Mouse (Mus musculus): ENCODE results near the gene Ptprd. TPM values are rescaled to one million over a fixed set of nuclear protein-coding genes. Genes with fewer than 3 reads are reported as not detected.

Gene Ptprd
- polyA plus RNA-seq, 1 experiment from 2014 or later = 31.2 TPM

DNA sequence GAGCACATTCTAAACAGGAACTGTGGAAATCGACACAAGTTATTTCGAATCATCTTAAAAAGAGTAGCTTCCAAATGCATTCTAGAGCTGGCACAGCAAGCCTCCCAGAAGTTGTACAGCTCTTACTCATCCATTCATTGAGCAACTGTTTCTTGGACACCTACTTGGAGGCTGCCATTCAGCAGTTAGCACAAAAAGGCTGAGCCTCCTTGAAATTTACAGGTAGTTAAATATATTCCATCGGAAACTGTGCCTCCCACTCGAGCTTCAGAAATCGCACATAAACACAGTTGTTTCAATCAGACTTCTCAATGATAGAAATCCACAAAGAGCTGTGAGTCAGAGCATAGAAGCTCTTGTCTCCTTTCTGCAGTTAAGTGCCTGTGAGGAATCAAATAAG, 1825.9 kb downstream of the Ptprd start:
- Histone ChIP-seq H3K4me3 (no peak overlapping the region), H3K27ac (no peak overlapping the region), H3K4me1 (no peaks in the 10 kb centered on the region), H3K4me2 (no peak overlapping the region), H3K36me3 (no peaks in the 10 kb centered on the region), H3K9me3 (no peaks in the 10 kb centered on the region), H3K9ac (no peak overlapping the region), H3K27me3 (no peaks in the 10 kb centered on the region)
- 76% methylated on average over 5 of the region's 5 CpGs for WGBS
- no peak for ATAC-seq (ENCODE audit: insufficient number of reproducible peaks, low FRiP score, low TSS enrichment, low read depth)

DNA sequence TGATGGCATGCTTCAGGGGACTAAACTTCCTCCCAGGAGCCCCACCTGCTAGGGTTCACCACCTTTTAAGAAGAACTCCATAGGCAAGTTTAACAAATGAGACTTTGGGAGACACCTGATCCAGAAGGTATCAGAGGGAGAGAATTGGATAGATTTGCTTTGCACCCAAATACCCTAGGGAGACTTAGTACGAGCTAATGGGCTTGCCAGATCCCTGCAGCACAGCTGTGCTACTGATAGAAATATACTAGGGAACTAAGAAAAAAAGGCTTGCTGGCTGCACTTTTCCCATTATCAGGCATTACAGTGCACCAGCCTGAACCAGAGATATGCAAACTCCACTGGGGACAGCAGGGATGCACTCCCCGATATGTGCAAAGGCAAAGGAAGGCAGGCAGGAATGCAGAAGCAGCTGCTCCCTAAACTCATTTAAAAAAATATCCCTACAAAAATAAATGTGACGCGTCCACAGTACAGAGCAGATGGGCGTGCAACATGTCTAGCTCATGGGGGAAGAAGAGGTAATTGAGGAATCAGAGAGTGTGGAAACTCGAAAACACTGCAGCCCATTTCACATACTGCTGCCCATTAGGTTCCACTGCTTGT, 1831.3 kb downstream of the Ptprd start:
- H3K36me3 ChIP-seq = no peaks in the 10 kb centered on the region
- no peaks in the 10 kb centered on the region for H3K9me3 ChIP-seq
- H3K27ac ChIP-seq = no peak overlapping the region
- no peaks in the 10 kb centered on the region for H3K27me3 ChIP-seq
- ATAC-seq (ENCODE audit: insufficient number of reproducible peaks, low FRiP score, low TSS enrichment, low read depth) = no peak
- 63% methylated on average over 6 of the region's 6 CpGs for WGBS
- H3K4me2 ChIP-seq = no peak overlapping the region
- no peak overlapping the region for H3K4me3 ChIP-seq
- no peaks in the 10 kb centered on the region for H3K4me1 ChIP-seq
- H3K9ac ChIP-seq = no peak overlapping the region

DNA sequence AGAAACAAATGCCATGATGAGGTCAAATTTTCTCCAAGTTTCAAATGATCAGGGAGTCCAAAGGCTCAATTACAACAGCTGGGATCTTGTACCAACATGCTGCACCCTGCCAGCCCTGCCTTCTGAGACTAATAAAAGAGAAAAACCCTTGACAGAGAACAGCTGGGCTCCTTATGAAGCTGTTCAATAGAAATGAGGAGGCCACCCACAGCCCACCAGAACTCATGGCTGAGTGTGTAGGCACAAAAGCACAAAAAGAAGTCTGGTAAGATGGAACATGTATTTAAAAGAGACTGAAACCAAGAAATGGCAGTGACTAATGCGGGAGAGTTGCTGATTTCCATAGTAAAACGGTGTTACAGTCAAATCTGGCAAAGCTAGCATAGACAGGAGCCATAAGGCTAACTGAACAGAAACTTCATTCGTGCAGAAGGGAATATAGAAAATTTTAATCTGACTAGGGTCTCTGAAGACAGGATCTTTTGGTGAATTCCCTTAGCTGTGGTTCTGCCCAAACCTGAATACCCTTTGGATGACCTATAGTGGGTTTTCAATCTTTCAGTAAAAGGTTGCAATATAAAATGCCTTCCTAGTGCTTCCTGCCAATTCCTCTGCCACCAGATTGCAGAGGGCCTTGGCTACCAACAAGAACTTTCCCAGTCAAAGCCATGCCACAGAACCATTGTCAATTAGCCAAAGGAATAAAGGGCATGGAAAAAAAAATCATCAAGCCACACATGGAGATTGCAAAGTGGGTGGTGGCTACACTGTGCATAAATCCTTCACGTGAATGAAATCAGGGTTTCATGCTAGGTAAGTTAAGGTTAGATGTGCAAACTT, 1841.5 kb downstream of the Ptprd start:
- H3K27ac ChIP-seq = peak overlapping the region; percentile 75
- peaks cover 31% of the 10 kb centered on the region for H3K4me1 ChIP-seq
- 0 out of 2 replicates have a peak overlapping the region, but pooled peaks have one; percentile 25 for H3K4me2 ChIP-seq
- no peak overlapping the region for H3K9ac ChIP-seq
- H3K27me3 ChIP-seq = no peaks in the 10 kb centered on the region
- peak; percentile 55; the same call in 1 of the 2 replicates for ATAC-seq (ENCODE audit: insufficient number of reproducible peaks, low FRiP score, low TSS enrichment, low read depth)
- whole genome bisulfite sequencing = 12% methylated on average over 4 of the region's 4 CpGs
- H3K9me3 ChIP-seq = no peaks in the 10 kb centered on the region
- H3K4me3 ChIP-seq = no peak overlapping the region
- H3K36me3 ChIP-seq = no peaks in the 10 kb centered on the region

DNA sequence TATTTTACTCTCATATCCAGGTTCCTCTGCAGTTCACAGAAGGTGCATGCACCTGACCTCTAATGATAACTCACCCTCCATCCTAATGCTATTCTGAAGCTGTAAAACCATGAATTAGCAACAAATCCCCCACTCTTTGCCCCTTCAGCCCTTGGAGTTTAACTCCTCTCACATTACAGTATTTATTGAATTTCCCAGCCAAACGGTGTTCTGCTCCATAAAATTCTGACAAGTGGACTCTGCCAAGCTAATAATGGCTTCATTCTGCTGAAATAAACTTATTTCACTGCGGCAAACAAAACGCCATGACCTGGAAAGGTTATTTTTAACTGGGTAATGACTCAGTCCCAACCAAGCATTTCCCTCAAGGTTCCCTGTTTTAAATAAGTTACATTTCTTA, 1842.7 kb downstream of the Ptprd start:
- Histone ChIP-seq H3K4me1 (peaks cover 31% of the 10 kb centered on the region), H3K9me3 (no peaks in the 10 kb centered on the region), H3K27me3 (no peaks in the 10 kb centered on the region), H3K4me2 (peak overlapping the region; percentile 25; the same call in 1 of the 2 replicates), H3K27ac (no peak overlapping the region), H3K9ac (no peak overlapping the region), H3K4me3 (no peak overlapping the region), H3K36me3 (no peaks in the 10 kb centered on the region)
- 11% methylated on average over 3 of the region's 3 CpGs for WGBS
- no peak for ATAC-seq (ENCODE audit: insufficient number of reproducible peaks, low FRiP score, low TSS enrichment, low read depth)

DNA sequence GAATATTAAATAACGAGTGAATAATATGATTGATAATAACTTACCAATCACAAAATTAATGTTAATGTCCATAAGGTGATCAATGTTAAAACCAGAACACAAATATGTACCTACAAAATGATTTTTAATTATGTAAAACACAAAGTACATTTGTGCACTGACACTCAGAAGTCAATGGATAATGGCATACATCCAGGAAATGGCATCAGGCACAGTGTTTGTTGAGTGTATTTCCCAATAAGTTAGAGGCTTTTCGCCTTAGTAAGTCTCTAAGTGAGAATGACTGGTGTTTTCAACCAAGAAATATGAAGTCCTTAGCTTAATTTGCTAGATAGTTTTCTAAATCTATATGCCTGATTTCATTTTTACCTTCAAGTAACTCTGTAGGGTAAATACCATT, 1843.5 kb downstream of the Ptprd start:
- peaks cover 36% of the 10 kb centered on the region for H3K4me1 ChIP-seq
- H3K9ac ChIP-seq = no peak overlapping the region
- no peak overlapping the region for H3K4me2 ChIP-seq
- H3K27ac ChIP-seq = no peak overlapping the region
- no peak overlapping the region for H3K4me3 ChIP-seq
- no peaks in the 10 kb centered on the region for H3K27me3 ChIP-seq
- 92% methylated on average over 2 of the region's 2 CpGs for WGBS
- no peaks in the 10 kb centered on the region for H3K36me3 ChIP-seq
- no peak for ATAC-seq (ENCODE audit: insufficient number of reproducible peaks, low FRiP score, low TSS enrichment, low read depth)
- no peaks in the 10 kb centered on the region for H3K9me3 ChIP-seq

DNA sequence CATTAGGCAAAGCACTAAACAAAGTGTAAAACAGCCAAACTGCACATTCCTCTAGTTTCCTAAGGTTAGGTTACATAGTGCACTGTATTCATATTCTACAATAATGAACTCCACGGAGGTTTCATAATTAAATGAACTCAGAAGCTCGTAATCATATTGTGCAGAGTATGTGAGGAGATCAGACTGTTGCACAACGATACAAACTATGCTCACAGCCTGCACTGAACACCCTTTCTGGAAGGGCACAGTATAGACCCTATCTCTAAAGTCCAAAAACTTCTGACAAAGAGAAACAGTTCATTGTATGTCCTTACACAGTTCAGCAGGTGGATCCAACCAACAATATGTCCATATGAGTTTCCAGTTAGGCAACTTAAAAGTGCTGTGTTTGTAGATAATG, 1844.5 kb downstream of the Ptprd start:
- no peak overlapping the region for H3K9ac ChIP-seq
- no peaks in the 10 kb centered on the region for H3K36me3 ChIP-seq
- H3K4me2 ChIP-seq = no peak overlapping the region
- ATAC-seq (ENCODE audit: insufficient number of reproducible peaks, low FRiP score, low TSS enrichment, low read depth) = no peak
- no peak overlapping the region for H3K27ac ChIP-seq
- peaks cover 36% of the 10 kb centered on the region for H3K4me1 ChIP-seq
- 40% methylated on average over 3 of the region's 3 CpGs for WGBS
- H3K4me3 ChIP-seq = no peak overlapping the region
- no peaks in the 10 kb centered on the region for H3K9me3 ChIP-seq
- no peaks in the 10 kb centered on the region for H3K27me3 ChIP-seq

DNA sequence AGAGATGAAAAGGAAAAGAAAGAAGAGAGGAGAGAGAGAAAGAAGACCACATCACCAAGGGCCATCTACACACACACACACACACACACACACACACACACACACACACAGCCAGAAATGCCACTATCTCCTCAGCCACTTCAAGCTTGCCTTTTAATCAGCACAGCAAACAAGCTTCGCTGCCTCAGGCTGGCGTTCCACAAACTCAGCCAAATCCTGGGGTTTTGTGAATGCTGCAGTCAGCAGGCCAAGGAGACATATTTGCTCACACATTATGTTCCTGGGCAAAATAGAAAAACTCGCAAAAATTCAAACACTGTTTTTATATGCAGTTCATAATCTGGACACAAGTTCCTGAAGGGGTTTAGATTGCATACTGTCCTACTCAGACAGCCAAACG, 1845.9 kb downstream of the Ptprd start:
- Histone ChIP-seq H3K4me1 (peaks cover 36% of the 10 kb centered on the region), H3K4me2 (no peak overlapping the region), H3K27ac (no peak overlapping the region), H3K27me3 (no peaks in the 10 kb centered on the region), H3K9me3 (no peaks in the 10 kb centered on the region), H3K4me3 (no peak overlapping the region), H3K36me3 (no peaks in the 10 kb centered on the region), H3K9ac (no peak overlapping the region)
- WGBS = 35% methylated on average over 4 of the region's 4 CpGs
- ATAC-seq (ENCODE audit: insufficient number of reproducible peaks, low FRiP score, low TSS enrichment, low read depth) = no peak

DNA sequence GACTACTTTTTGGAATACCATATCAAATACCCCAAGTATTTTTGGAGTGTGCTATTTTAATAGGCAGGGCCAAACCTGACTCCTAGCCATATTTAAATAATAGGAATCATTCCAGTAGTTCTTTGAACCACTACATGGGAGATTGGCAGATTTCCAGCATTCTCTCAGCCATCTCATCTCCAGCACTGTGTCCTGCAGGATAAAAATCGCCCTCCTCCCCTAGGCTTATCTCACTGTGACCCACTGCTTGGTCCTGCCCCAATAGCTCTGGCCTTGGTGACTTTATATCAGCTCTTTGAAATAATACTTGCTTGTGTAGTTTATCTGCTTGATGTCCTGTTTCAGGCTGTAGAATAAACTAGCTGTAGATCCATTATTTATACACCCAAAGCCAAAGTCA, 1850.2 kb downstream of the Ptprd start:
- Histone ChIP-seq H3K27ac (no peak overlapping the region), H3K4me1 (peaks cover 14% of the 10 kb centered on the region; the same call in 1 of the 2 replicates), H3K36me3 (no peaks in the 10 kb centered on the region), H3K4me3 (no peak overlapping the region), H3K9ac (no peak overlapping the region), H3K9me3 (no peaks in the 10 kb centered on the region), H3K27me3 (no peaks in the 10 kb centered on the region), H3K4me2 (no peak overlapping the region)
- no peak for ATAC-seq (ENCODE audit: insufficient number of reproducible peaks, low FRiP score, low TSS enrichment, low read depth)
- WGBS = 87% methylated on average over 1 of the region's 1 CpGs

DNA sequence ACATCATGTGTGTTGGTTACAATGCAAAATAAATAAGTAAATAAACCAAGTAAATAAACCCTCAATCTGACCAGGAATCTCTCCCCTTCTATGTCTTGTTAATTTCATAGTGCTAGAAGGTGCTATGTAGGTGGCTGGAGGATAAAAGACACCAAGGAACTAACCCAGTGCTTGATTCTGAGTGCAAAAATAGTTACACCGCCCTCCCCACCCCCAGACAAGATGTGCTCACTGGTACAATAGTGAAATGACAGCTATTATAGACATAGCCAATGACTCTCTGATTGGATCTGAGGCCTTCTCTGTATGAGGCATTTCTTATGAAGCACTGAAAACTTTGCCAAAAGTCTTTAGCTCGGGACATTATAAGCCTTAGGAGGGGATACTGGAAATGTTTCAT, 1857.6 kb downstream of the Ptprd start:
- no peaks in the 10 kb centered on the region for H3K36me3 ChIP-seq
- no peak overlapping the region for H3K4me3 ChIP-seq
- H3K4me1 ChIP-seq = peaks cover 6% of the 10 kb centered on the region
- H3K9me3 ChIP-seq = no peaks in the 10 kb centered on the region
- no peak overlapping the region for H3K9ac ChIP-seq
- H3K4me2 ChIP-seq = no peak overlapping the region
- WGBS = 82% methylated on average over 2 of the region's 2 CpGs
- no peak overlapping the region for H3K27ac ChIP-seq
- no peaks in the 10 kb centered on the region for H3K27me3 ChIP-seq
- ATAC-seq (ENCODE audit: insufficient number of reproducible peaks, low FRiP score, low TSS enrichment, low read depth) = no peak

DNA sequence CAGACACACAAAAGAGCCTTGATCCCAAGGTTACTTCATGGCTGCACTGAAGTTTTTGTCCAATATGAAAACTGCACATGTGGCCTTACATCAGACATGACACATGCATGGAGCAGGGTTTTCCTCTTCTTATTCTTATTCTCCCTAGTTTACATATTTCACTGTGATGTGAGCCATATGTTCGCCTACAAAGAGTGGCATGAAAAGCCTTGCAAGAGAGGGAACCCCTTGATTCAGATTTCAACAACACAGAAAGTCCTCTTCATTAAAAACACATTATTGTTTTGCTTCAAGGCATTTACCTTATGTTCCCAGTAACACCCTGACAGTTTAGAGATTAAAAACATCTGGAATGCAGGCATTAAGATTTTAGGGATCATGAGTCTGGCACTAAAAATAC, 1859.3 kb downstream of the Ptprd start:
- no peak overlapping the region for H3K27ac ChIP-seq
- WGBS = 20% methylated on average over 1 of the region's 1 CpGs

DNA sequence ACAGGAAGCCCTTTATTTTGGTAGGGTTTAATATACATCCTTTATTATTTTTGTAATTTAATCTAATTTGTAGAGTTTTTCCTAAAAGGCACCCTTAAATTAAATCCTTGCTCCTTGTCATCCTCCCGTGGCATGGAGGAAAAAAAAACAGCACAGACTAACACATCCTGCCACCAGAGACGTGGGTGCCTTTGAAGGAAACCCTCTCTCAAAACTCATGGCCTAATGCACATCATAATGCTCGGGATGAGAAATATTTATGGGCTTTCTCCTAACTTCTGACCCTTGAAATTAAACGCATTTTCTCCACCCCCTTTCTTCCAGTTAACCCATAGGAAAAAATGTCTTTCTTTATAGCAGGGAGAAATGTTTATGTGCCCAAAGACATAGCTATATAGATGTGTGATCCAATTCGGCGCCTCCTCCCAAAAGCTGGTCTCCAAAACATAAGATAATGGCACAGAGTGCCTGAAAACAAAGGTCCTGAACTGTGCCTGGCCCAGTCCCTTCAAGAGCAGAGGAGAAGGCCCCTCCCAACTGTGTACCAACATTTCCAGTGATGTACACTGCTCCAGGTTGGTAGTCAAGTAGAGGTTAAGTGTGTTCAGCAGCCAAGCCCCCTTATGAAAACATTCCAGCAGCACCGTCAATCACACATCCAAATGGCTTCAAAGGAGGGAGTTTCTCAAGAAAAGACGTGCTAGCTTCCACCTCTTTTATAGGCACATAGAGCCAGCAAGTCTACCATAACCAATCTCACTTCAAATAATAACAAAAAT, 1860.4 kb downstream of the Ptprd start:
- no peak for ATAC-seq (ENCODE audit: insufficient number of reproducible peaks, low FRiP score, low TSS enrichment, low read depth)
- Histone ChIP-seq H3K4me3 (no peak overlapping the region), H3K27ac (no peak overlapping the region), H3K36me3 (no peaks in the 10 kb centered on the region), H3K9me3 (no peaks in the 10 kb centered on the region), H3K4me2 (no peak overlapping the region), H3K9ac (no peak overlapping the region), H3K27me3 (no peaks in the 10 kb centered on the region), H3K4me1 (peaks cover 6% of the 10 kb centered on the region)
- 35% methylated on average over 8 of the region's 8 CpGs for WGBS

More for the DNA sequence above, 1859.3 kb downstream of the Ptprd start:
- Histone ChIP-seq H3K9me3 (no peaks in the 10 kb centered on the region), H3K4me3 (no peak overlapping the region), H3K27me3 (no peaks in the 10 kb centered on the region), H3K4me2 (no peak overlapping the region), H3K9ac (no peak overlapping the region), H3K36me3 (no peaks in the 10 kb centered on the region), H3K4me1 (peaks cover 6% of the 10 kb centered on the region)
- ATAC-seq (ENCODE audit: insufficient number of reproducible peaks, low FRiP score, low TSS enrichment, low read depth) = no peak
